Mouse (Mus musculus) brain, embryonic 18.5 days (tissue): ENCODE measurements around the gene Ccdc71.

Experiments
- DNase-seq: peaks from one replicate; pipeline ENCODE4 v3.0.0-alpha.2; 2012; ENCODE audit warnings: low read depth, low spot score

Gene Ccdc71

DNA sequence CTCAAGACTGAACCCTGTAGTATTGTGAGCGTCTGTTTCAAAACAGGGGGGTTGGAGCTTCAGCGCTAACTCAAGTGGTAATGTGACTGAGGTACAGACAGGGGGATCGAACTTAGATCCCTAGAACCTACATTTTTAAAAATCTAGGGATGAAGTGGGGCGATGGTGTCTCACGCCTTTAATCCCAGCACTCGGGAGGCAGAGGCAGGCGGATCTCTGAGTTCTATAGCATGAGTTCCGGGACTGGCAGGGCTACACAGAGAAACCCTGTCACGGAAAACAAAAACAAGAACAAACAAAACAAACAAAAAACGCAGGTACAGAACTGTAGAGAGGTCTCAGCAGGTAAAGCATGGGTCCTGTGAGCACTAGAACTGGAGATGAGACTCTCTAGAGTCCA lies 3.4 kb upstream of the Ccdc71 start:
- DNase-seq, result no peak

DNA sequence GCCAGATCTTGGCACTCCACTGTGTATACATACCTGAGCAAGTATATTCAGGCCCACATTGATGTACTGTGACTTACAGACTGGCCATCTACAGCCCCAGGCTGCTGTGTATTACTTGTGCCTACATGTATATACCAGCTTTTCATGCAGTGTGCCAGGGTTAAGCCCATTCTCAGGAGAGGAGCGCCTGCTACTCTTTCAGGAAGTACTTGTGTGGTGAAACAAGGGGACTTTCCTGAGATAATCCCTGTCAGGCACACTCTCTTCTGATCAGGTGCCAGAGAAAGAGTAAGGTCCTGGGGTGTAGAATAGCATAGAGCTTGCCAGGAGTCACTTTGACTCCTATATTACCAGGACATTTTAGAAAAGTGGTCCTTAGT lies 398 bp upstream of the Ccdc71 start:
- no peak for DNase-seq

DNA sequence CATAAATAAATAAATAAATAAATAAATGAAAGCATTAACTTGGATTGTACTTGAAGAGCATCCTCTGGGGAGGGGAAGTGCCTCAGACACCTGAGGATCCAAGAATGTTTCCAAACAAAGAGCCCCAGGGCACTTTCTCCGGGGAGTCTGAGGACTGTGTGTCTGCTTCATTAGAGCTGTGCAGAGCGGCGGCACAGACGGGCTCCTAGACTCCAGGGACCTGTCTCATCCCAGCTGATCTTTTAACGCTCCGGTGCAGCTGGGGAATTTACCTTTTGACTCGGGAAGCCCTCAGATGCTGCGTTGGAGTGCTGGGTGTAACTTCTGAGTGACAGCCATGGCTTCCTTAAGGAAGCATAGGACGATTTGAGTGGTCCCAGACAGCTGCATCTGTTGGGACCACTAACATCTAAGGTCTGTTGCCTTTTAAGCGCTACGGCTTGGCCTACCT lies 879 bp downstream of the Ccdc71 start, which contains the start of gene Klhdc8b:
Klhdc8b (minus strand) TSS at position 401 of the 451 bp plus-strand sequence.
- DNase-seq, result no peak

DNA sequence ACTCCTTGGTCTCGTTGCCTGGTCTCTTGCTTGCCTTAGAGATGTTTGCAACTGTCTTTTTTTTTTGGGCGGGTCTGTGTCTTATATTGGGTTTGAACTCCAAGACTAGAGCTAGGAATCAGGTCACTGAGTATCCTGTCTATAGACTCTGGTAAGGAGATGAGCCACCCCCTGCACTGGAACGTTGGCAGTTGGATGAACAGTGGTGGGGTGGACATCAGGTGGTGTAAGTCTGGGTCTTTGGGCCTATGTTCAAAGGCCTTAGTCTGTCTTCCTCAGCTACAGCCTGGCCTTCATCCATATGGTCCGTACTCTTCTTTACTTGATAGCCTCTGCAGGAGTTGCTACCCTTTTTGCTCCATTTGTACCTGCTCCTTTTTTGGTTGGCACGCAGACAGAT lies 1.3 kb downstream of the Ccdc71 start:
- DNase-seq, result no peak

DNA sequence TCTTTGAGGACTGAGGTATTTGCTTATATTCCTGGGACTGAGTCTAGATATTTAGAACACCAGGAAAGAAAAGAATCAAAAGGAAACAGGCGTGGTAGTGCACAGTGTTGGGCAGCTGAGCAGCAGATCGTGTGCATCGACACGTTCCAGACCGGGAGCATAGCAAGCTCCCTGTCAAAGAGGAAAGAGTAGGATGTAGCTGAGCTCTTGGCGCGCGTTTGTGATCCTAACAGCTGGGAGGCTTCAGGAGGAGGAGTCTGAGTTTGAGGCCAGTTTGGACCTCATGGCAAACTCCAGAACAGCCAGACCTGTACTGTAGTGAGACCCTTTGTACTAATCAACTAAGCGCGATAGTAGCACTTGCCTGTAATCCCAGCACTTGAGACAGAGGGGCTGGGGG lies 1.9 kb downstream of the Ccdc71 start:
- no peak for DNase-seq

DNA sequence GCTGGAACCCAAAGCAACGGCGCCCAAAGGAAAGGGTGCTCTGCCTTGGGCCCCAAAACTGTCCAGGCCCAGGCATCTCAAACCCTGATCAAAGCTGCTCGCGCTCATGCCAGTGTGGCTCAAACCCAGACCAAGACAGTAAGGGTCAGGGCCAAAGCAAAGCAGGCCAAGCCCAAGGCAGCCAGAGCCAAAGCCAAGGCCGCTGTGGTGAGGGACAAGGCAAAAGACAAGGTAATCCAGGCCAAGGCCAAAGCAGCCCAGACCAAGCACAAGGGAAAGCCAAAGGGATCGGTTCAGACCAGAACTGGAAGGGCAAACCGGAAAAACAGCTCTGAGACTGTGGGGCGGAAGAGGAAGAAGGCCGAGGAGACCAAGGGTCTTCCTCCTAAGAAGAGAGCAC lies 3.4 kb downstream of the Ccdc71 start:
- DNase-seq, result no peak

DNA sequence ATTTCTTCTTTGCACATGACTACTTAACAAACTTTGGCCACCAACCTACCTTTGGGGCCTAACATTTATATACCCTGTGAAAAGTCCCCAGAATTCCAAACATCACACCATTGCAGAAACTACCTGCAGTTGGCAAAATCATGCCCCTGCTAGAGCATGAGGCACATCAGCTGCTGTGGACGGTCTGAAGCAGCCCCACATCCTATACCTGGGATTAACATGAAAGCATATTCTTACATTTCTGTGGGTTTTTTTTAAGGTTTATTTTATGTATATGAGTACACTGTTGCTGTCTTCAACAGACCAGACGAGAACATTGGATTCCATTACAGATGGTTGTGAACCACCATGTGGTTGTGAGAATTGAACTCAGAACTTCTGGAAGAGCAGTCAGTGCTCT lies 5.9 kb downstream of the Ccdc71 start:
- DNase-seq, result no peak

DNA sequence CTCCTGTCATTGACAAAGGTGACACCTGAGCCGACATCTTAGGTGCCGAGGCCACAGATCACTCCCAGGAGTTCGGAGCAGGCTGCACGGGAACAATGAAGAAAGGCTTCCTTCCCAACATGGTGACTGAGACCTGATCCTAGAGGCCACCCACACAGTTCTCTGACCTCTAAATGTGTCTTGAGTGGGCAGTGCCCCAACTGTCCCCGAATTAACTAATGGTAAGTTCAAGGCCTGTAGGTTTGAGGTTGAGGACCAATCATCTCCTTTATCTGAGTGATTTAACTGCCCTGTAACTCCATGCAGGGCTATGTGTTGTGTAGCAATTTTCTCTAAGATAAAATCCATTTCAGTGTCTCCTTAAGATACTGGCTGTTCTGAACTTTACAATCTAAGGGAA lies 9.1 kb downstream of the Ccdc71 start:
- DNase-seq, result no peak

DNA sequence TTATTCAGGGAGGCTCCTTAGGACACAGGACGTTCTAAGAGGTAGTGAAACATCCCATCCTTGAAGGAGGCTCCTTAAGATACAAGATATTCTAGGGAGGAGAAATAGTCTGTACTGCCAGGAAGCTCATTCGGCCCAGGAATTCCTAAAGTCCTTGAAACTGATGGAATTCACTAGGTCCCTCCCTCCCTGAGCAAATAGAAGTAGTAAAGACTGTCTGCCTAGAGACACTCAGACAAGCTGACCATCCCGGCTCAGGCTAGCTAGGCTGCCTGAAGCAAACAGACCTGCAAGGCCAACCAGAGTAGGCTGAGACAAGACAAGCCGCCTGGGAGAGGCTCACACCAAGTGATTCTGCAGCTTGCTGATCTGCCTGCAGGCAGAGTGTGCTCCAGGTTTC lies 9.5 kb downstream of the Ccdc71 start:
- no peak for DNase-seq

GRCm38 (mm10) chr9:108474528-108474927 lies 14.2 kb downstream of the Ccdc71 start:
- no peak for DNase-seq

DNA sequence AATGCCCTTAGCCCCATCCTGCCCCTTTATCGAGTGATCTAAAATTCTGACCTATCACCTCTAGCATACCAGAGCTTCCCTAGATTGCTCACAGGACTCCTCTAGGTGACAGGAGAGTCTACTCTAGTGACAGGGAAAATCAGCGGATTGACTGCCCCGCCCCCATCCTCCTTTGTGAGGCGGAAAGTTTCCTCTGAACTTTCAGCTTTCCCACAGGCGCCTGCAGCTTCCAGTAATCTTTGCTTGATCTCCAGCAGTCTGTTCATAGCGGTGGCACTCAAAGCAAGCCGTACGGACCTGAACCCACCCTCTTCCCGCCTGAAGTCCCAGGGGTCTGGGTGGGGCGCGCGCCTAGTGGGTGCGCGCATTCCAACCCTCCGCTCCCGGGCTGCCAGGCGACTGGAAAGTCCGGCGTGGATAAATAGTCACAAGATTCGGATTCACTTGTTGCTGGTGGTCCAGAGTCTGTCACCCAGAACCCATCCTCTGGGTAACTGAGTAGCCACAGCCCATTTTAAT lies 18.4 kb downstream of the Ccdc71 start:
- no peak for DNase-seq

DNA sequence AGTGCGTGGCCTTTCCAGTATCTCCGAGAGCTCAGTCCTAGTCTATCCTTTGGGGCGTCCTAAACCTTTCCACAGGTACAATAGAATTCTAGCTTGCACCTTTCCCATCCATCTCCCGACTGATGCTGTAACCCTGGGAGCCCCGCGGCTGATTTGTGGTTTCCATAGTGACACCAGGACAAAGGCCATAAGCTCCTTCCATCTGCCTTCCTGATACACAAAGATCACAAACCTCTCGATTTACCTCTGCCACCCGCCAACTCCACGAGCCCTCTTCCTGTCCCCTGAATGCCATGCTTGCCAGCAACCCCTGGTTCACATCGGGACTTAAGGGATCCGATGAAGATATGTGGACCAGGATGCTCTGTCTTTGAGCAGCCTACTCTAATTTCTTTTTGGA lies 18.9 kb downstream of the Ccdc71 start:
- no peak for DNase-seq

GRCm38 (mm10) chr9:108479721-108480351 lies 19.5 kb downstream of the Ccdc71 start, which contains the start of gene Lamb2:
Gene Lamb2 (plus strand): TSS chr9:108479736.
- no peak for DNase-seq

DNA sequence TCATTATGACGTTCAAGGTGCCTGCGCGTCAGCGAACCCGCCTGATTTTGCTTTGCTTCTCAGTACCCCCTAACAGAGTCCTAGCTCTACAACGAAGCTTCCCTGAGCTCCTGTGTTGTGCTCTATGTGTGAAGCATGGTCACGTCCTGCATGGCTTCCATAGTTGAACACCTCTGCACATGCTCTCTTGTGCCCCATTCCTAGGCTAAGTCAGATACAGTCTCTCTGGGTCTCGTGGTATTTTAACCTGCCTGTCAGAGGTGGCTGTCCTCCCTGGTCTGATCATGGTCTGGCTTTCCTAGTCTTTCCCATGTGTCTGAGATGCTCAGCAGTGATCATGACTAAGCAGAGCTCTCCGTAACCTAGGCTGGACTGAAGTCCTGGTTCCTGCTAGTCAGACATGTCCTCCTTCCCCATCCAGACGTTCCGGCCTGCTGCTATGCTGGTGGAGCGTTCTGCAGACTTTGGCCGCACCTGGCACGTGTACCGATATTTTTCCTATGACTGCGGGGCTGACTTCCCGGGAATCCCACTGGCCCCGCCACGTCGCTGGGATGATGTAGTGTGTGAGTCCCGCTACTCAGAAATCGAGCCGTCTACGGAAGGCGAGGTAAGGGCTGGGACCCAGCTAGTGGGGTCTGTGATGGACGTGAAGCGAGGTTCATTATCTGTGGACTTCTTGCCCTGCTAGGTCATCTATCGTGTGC lies 20.6 kb downstream of the Ccdc71 start:
- DNase-seq, result no peak

DNA sequence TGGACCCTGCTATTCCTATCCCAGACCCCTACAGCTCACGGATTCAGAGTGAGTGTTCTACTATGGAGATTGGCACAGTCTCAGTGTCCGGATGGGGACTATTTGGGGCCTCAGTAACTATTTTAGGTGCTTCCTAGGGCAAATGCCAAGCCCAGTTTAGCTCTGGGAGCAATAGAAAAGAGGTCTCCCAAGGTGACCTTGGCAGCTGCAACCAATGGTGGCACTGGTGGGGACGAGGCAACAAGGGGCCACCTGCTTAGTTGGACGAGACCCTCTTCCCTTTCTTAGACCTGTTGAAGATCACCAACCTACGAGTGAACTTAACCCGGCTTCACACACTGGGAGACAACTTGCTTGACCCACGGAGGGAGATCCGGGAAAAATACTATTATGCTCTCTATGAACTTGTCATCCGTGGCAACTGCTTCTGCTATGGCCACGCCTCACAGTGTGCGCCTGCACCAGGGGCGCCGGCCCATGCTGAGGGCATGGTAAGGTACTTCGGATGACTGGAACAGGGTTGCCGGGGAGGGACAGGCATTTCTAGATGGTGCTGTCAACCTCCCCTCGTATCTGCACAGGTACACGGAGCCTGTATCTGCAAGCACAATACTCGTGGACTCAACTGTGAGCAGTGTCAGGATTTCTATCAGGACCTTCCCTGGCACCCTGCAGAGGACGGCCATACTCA lies 21.3 kb downstream of the Ccdc71 start:
- DNase-seq, result no peak

DNA sequence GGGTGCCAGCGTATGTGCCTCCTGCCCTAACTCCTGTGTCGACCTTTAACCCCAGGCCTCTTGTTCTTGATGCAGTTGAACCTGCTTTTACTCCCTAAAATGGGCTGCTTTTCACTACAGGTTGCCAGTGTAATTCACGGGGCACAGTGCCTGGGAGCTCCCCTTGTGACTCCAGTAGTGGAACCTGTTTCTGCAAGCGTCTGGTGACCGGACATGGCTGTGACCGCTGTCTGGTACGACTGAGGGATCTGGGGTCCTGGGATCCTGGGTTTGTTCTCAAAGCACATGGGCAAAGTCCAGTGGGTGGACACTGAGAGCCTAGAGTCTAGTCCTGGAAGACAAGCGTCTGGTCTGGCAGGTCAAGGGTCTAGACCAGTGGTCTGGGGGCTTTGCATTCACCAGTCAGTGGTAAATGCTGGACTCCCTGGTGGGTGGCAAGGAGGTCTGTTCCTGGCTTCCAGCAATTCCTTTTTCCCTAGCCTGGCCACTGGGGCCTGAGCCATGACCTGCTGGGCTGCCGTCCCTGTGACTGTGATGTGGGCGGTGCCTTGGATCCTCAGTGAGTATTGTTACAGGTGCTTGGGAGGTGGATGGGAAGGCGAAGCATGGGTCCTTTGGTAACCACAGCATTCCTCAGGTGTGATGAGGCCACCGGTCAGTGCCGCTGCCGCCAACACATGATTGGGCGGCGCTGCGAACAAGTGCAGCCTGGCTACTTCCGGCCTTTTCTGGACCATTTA lies 22.9 kb downstream of the Ccdc71 start:
- DNase-seq, result no peak

DNA sequence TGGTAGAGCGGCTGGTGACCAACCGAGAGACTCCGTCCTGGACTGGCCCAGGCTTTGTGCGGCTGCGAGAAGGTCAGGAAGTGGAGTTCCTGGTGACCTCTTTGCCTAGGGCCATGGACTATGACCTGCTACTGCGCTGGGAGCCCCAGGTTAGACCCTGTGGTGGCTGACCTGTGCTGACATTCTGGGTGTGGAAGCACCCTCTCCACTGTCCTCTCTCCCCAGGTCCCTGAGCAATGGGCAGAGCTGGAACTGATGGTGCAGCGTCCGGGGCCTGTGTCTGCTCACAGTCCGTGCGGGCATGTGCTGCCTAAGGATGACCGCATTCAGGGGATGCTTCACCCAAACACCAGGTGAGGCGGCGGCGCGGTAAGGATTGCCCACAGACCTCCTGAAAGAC lies 23.7 kb downstream of the Ccdc71 start:
- no peak for DNase-seq

DNA sequence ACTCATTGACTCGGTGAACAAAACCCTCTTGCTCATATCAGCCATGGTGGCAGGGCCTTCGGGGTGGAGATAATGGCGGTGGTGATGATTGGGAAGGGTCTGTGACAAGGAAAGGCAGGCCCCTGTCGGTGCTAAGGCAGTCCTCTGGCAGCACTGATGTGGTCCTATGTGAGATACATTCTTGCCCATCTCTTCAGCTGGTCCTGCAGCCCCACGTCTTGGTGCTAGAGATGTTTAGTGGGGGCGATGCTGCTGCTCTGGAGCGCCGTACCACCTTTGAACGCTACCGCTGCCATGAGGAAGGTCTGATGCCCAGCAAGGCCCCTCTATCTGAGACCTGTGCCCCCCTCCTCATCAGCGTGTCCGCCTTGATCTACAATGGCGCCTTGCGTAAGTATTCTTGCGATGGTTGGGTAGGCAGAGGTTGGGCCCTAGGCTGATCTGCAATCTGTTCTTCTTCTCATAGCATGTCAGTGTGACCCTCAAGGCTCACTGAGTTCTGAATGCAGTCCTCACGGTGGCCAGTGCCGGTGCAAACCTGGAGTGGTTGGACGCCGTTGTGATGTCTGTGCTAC lies 25.1 kb downstream of the Ccdc71 start:
- no peak for DNase-seq

DNA sequence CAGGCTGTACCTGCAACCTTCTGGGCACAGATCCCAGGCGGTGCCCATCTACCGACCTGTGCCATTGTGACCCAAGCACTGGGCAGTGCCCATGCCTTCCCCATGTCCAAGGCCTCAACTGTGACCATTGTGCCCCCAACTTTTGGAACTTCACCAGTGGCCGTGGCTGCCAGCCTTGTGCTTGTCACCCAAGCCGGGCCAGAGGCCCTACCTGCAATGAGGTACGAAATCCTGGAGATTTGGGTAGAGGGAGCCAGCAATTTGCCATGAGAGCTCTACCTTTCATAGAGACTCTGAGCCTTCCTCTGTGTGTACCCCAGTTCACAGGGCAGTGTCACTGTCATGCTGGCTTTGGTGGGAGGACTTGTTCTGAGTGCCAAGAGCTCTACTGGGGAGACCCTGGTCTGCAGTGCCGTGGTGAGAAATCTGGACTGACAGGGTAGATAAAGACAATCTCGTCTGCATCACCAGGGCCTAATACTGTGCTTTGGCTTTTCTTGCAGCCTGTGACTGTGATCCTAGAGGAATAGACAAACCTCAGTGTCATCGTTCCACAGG lies 26.7 kb downstream of the Ccdc71 start:
- DNase-seq, result no peak

DNA sequence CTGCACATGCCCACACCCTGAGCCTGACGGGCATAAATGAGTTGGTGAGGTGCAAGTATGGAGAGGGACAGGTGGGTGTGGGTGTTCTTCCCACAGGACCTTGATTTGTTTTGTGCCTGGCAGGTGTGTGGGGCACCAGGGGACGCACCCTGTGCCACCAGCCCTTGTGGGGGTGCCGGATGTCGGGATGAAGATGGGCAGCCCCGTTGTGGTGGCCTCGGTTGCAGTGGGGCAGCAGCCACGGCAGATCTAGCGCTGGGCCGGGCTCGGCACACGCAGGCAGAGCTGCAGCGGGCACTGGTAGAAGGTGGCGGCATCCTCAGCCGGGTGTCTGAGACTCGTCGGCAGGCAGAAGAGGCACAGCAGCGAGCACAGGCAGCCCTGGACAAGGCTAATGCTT lies 28.1 kb downstream of the Ccdc71 start:
- DNase-seq, result no peak

DNA sequence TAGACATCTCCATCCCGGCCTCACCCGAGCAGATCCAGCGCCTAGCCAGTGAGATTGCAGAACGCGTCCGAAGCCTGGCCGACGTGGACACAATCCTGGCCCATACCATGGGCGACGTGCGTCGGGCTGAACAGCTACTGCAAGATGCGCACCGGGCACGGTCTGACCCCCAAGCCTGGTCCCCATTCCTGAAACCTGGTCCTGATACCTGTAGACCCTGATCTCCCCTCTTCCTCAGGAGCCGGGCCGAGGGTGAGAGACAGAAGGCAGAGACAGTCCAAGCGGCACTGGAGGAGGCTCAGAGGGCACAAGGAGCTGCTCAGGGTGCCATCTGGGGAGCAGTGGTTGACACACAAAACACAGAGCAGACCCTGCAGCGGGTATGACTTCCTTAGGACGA lies 28.9 kb downstream of the Ccdc71 start:
- DNase-seq, result no peak
